Mouse (Mus musculus) midbrain, embryonic 10.5 days (tissue): ENCODE measurements around the gene Gm43518. TPM values are rescaled to one million over a fixed set of nuclear protein-coding genes. Genes with fewer than 3 reads are reported as not detected.

Experiments used
- DNase-seq: peaks from one replicate; pipeline ENCODE4 v3.0.0-alpha.2; 2017; ENCODE audit warnings: low spot score
- H3K27ac ChIP-seq: fragments of 300-500 bp; sonication (generic); replicated peaks from 2 replicates; pipeline ENCODE4 v1.5.1; 2016; ENCODE audit warnings: mild to moderate bottlenecking
- H3K27me3 ChIP-seq: fragments of 300-500 bp; sonication (generic); 2 replicates; pipeline ENCODE4 v1.6.1; 2016; ENCODE audit warnings: low read depth, mild to moderate bottlenecking; ENCODE audit not compliant: poor library complexity, severe bottlenecking
- H3K36me3 ChIP-seq: fragments of 300-500 bp; sonication (generic); 2 replicates; pipeline ENCODE4 v1.6.1; 2016; ENCODE audit warnings: mild to moderate bottlenecking, moderate library complexity
- H3K4me1 ChIP-seq: fragments of 300-500 bp; sonication (generic); 2 replicates; pipeline ENCODE4 v1.6.1; 2016
- H3K4me3 ChIP-seq: fragments of 300-500 bp; sonication (generic); 2 replicates; pipeline ENCODE4 v1.5.1; 2016; ENCODE audit warnings: mild to moderate bottlenecking, moderate library complexity
- H3K9me3 ChIP-seq: fragments of 300-500 bp; sonication (generic); replicated peaks from 2 replicates; pipeline ENCODE4 v1.6.1; 2016; ENCODE audit warnings: mild to moderate bottlenecking
- WGBS: fragments of 180-500 bp; shearing (Covaris S2); methylation state at CpG from one replicate; pipeline ENCODE4 v1.1.7; 2016; 5-methylcytosine and 5-hydroxymethylcytosine counted together
- polyA plus RNA-seq: library from polyadenylated mRNA; unstranded; fragments of >200 nt; fragmentation: Nextera tagmentation; extraction: Ambion mirVana; gene quantifications from 2 replicates; pipeline ENCODE4 v1.2.1, GENCODE M21; 2016

Gm43518 gene
- polyA plus RNA-seq, 1 experiment from 2014 or later, result 1.9 TPM

- DNase-seq, result no peak
- H3K27me3 ChIP-seq, result no peaks in the 10 kb centered on the region
- H3K36me3 ChIP-seq, result no peaks in the 10 kb centered on the region
- 90% methylated on average over 5 of the region's 5 CpGs for WGBS
- H3K9me3 ChIP-seq, result no peaks in the 10 kb centered on the region
- H3K4me3 ChIP-seq, result no peak overlapping the region
- H3K4me1 ChIP-seq, result peaks cover 3% of the 10 kb centered on the region; the same call in 1 of the 2 replicates
- no peak overlapping the region for H3K27ac ChIP-seq
These were observed 11.3 kb downstream of the Gm43518 start for GRCm38 (mm10) chr5:123938479-123938878.

GRCm38 (mm10) chr5:123946546-123946945 is 19.3 kb downstream of the Gm43518 start:
- 74% methylated on average over 4 of the region's 4 CpGs for WGBS
- Histone ChIP-seq H3K4me3 (no peak overlapping the region), H3K9me3 (no peaks in the 10 kb centered on the region), H3K4me1 (no peaks in the 10 kb centered on the region), H3K27me3 (no peaks in the 10 kb centered on the region), H3K27ac (no peak overlapping the region), H3K36me3 (no peaks in the 10 kb centered on the region)
- no peak for DNase-seq

- Histone ChIP-seq H3K4me1 (no peaks in the 10 kb centered on the region), H3K9me3 (no peaks in the 10 kb centered on the region), H3K27me3 (no peaks in the 10 kb centered on the region), H3K27ac (no peak overlapping the region), H3K36me3 (no peaks in the 10 kb centered on the region), H3K4me3 (no peak overlapping the region)
- WGBS, result 57% methylated on average over 7 of the region's 7 CpGs
- DNase-seq, result peak; percentile 14
These were observed 20.0 kb downstream of the Gm43518 start for GRCm38 (mm10) chr5:123947041-123947761.

GRCm38 (mm10) chr5:123952365-123953045 is 25.3 kb downstream of the Gm43518 start:
- Histone ChIP-seq H3K27me3 (no peaks in the 10 kb centered on the region), H3K36me3 (no peaks in the 10 kb centered on the region), H3K4me3 (no peak overlapping the region), H3K9me3 (no peaks in the 10 kb centered on the region), H3K4me1 (no peaks in the 10 kb centered on the region), H3K27ac (no peak overlapping the region)
- WGBS, result 71% methylated on average over 5 of the region's 5 CpGs
- DNase-seq, result no peak

- H3K36me3 ChIP-seq, result no peaks in the 10 kb centered on the region
- no peak overlapping the region for H3K4me3 ChIP-seq
- no peaks in the 10 kb centered on the region for H3K27me3 ChIP-seq
- DNase-seq, result no peak
- no peak overlapping the region for H3K27ac ChIP-seq
- H3K9me3 ChIP-seq, result no peaks in the 10 kb centered on the region
- no peaks in the 10 kb centered on the region for H3K4me1 ChIP-seq
- WGBS, result 80% methylated on average over 8 of the region's 8 CpGs
These were observed 30.0 kb downstream of the Gm43518 start for GRCm38 (mm10) chr5:123957213-123957612.

DNA sequence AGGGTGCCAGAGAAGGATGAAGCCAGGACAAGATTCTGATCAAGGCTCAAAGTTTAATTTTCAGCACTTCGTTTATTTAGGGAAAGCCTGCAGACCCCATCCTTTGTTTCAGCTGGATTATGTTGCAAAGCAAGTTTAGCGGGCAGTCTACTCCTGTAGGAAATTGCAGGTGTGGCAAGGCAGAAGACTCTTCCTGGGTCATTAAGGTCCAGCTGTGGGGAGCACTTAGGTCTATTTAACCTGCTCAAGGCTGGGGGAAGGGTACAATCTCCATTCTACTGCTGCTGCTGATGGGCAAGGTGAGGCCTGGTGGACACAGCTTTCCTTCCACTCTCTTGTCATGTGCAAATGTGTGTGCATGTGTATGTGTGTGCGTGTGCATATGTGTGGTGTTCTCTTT is 31.8 kb downstream of the Gm43518 start:
- Histone ChIP-seq H3K36me3 (no peaks in the 10 kb centered on the region), H3K4me1 (no peaks in the 10 kb centered on the region), H3K4me3 (no peak overlapping the region), H3K27ac (no peak overlapping the region), H3K9me3 (no peaks in the 10 kb centered on the region), H3K27me3 (no peaks in the 10 kb centered on the region)
- DNase-seq, result no peak
- WGBS, result 81% methylated on average over 3 of the region's 3 CpGs

GRCm38 (mm10) chr5:123960129-123960528 is 32.9 kb downstream of the Gm43518 start:
- Histone ChIP-seq H3K27me3 (no peaks in the 10 kb centered on the region), H3K9me3 (no peaks in the 10 kb centered on the region), H3K36me3 (no peaks in the 10 kb centered on the region), H3K4me1 (no peaks in the 10 kb centered on the region), H3K27ac (no peak overlapping the region), H3K4me3 (no peak overlapping the region)
- DNase-seq, result no peak
- WGBS, result 85% methylated on average over 8 of the region's 8 CpGs

- no peak overlapping the region for H3K4me3 ChIP-seq
These were observed 33.8 kb downstream of the Gm43518 start for GRCm38 (mm10) chr5:123961046-123961445.

DNA sequence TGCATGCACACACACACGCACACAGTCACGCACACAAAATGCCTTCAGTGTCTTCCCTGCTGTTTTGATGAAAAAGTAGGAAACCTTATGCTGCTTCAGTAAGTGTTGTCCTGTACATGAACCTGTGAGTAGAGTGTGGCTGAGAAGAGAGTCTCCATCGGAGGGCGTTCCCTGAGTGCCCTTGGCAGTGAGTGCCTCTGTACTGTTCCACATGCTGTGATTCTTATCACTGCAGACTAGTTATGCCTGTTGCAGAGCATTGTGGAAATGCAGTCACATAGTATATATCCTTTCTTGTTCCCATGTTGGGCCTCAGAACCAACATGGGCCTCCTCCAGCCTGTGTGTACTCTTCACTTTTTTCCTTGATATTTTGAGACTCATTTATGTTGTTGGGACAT is 37.0 kb downstream of the Gm43518 start:
- no peak overlapping the region for H3K27ac ChIP-seq
- no peak for DNase-seq
- 97% methylated on average over 4 of the region's 4 CpGs for WGBS
- H3K4me1 ChIP-seq, result no peaks in the 10 kb centered on the region
- H3K36me3 ChIP-seq, result no peaks in the 10 kb centered on the region
- no peaks in the 10 kb centered on the region for H3K27me3 ChIP-seq
- H3K4me3 ChIP-seq, result no peak overlapping the region
- H3K9me3 ChIP-seq, result no peaks in the 10 kb centered on the region

More at GRCm38 (mm10) chr5:123961046-123961445, 33.8 kb downstream of the Gm43518 start:
- no peaks in the 10 kb centered on the region for H3K4me1 ChIP-seq
- no peaks in the 10 kb centered on the region for H3K27me3 ChIP-seq
- no peak overlapping the region for H3K27ac ChIP-seq
- no peaks in the 10 kb centered on the region for H3K9me3 ChIP-seq
- no peaks in the 10 kb centered on the region for H3K36me3 ChIP-seq
- no peak for DNase-seq
- WGBS, result 88% methylated on average over 12 of the region's 12 CpGs

- 94% methylated on average over 2 of the region's 2 CpGs for WGBS
- Histone ChIP-seq H3K9me3 (no peaks in the 10 kb centered on the region), H3K27me3 (peaks cover under 1% of the 10 kb centered on the region; the same call in 1 of the 2 replicates), H3K36me3 (no peaks in the 10 kb centered on the region), H3K4me1 (no peaks in the 10 kb centered on the region), H3K27ac (no peak overlapping the region), H3K4me3 (no peak overlapping the region)
- DNase-seq, result no peak
These were observed 39.5 kb downstream of the Gm43518 start for GRCm38 (mm10) chr5:123966759-123967158.

DNA sequence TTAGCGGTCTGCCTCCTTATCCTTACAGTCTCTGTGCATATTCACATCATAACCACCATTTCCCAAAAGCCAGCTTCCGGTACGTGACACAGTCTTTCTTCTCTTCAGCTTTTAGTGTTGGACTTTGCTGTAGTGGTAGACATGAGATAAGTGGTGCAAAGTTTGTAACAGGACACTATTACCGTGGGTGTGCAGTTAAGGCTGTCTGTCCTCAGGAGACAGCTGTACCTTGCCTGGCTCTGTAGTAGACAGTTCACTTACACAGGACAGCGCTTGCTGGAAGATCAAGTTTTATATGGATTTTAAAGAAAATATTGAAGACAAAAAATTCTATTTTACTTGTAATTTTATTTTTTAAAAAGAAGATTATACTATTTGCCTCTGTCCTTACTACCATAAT is 41.2 kb downstream of the Gm43518 start:
- Histone ChIP-seq H3K36me3 (no peaks in the 10 kb centered on the region), H3K9me3 (no peaks in the 10 kb centered on the region), H3K4me1 (peaks cover 5% of the 10 kb centered on the region), H3K27me3 (peaks cover 17% of the 10 kb centered on the region), H3K27ac (no peak overlapping the region), H3K4me3 (no peak overlapping the region)
- no peak for DNase-seq
- 89% methylated on average over 5 of the region's 5 CpGs for WGBS

- Histone ChIP-seq H3K9me3 (no peaks in the 10 kb centered on the region), H3K36me3 (no peaks in the 10 kb centered on the region), H3K27ac (no peak overlapping the region), H3K4me1 (peaks cover 11% of the 10 kb centered on the region), H3K27me3 (peaks cover 22% of the 10 kb centered on the region), H3K4me3 (no peak overlapping the region)
- DNase-seq, result no peak
- WGBS, result 72% methylated on average over 8 of the region's 8 CpGs
These were observed 42.0 kb downstream of the Gm43518 start for GRCm38 (mm10) chr5:123969216-123969615.

DNA sequence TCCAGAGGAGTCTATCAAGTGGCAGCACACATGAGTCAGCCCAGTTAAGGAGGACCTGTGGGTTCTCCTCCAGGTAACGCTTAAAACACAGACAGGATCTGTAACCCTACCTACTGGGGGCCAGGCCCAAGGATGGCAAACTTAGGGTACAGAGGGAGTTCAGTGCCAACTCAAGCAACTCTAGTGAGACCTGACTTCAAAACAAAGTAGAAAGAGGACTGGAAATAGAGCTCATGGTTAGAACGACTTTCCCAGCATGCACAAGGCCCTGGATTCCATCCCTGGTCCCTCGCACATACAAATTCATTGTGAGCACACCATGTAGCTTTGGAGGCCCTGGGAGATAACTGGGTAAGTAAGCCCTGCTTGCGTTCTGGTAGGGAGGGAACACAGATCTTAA is 43.4 kb downstream of the Gm43518 start:
- WGBS, result 90% methylated on average over 4 of the region's 4 CpGs
- no peaks in the 10 kb centered on the region for H3K36me3 ChIP-seq
- no peaks in the 10 kb centered on the region for H3K9me3 ChIP-seq
- no peak for DNase-seq
- no peak overlapping the region for H3K4me3 ChIP-seq
- no peak overlapping the region for H3K27ac ChIP-seq
- H3K4me1 ChIP-seq, result peaks cover 23% of the 10 kb centered on the region
- H3K27me3 ChIP-seq, result peaks cover 35% of the 10 kb centered on the region
